Mouse (Mus musculus) MN1 (cell line): ENCODE measurements at regions not wholly inside any gene's neighbourhood (a gene's known extent, or its start where the extent isn't known, plus 50 kb on each side); places are given as distances from the start of the nearest gene placed in this dataset.
A peak's percentile ranks its signal among the peaks of the same experiment; 100 is the strongest.

Experiments
- DNase-seq: peaks from one replicate; pipeline ENCODE4 v3.0.0-alpha.2; 2016; ENCODE audit warnings: low spot score

DNA sequence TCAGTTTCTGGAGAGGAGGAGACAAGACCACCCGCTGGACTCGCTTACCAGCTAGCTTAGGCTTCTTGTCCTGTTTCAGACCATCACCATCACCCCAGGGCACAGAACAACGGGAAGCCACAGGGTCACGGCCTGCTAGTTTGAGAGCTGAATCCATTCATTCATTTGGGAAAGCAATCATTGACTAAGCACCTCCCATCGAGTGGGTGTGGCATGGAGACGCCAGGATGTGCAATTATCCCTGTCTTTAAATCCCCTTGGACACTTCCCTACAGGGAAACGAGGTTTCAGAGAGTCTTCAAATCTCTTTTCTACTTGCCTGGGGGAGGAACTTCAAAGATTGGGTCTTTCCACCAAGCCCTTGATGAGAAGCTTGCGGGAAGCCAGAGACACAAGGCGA is 108.7 kb downstream of the 2410131K14Rik start:
- no peak for DNase-seq

DNA sequence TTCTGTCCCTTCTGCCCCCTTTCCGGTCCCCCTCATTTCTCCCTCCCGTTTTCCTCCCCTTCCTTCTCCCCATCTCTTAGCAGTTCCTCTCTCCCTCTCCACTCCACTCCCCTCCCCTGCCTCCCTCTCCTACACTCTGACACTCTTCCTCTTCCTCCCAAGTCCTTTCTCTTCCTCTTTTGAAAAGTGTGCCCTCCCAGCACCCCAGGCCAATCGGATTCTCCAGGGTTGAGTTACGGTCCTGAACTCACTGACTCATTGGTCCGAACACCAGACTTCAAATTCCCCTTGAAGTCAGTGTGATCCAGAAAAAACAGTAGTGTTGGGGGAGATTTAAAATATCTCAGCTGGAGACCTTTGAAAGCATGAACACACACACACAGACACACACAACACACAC is 109.1 kb downstream of the 2410131K14Rik start:
- DNase-seq = no peak

DNA sequence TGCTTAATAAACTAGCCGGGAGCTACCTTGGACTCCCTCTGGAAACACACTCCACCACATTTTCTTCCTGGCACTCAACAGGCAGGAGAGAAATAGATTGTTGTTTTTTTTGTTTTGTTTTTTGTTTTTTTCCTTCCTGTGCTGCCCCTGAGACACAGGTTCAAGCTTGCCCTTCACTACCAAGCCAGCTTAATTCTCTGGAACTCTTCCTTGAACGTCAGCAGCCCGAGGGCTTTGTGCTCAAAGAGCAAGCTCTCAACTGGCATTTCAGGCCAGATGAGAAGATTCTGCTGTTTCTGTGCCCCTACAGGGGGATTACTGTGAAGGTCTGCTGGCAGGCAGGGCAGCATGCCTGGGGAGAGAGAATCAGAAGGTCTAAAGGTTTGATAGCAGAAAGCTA is 109.8 kb downstream of the 2410131K14Rik start:
- no peak for DNase-seq

DNA sequence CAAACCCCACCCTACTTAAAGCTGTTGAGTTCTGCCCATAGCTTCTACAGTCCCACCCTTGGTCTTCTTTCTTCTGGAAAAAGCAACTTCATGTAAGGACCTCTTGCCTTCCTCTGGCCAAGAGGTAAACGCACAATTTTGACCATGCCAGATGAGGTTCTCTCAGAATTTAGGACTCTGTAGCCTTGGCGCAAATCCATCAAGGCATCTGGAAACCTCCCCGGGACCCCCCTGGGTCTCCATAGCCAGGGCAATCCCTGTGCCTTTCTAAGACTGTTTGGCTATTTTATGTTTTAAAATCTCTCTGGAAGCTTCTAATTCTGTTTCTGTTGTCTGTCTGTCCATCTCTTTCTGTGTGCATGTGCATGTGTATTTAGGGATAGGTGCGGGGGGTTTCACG is 110.3 kb downstream of the 2410131K14Rik start:
- DNase-seq = no peak

DNA sequence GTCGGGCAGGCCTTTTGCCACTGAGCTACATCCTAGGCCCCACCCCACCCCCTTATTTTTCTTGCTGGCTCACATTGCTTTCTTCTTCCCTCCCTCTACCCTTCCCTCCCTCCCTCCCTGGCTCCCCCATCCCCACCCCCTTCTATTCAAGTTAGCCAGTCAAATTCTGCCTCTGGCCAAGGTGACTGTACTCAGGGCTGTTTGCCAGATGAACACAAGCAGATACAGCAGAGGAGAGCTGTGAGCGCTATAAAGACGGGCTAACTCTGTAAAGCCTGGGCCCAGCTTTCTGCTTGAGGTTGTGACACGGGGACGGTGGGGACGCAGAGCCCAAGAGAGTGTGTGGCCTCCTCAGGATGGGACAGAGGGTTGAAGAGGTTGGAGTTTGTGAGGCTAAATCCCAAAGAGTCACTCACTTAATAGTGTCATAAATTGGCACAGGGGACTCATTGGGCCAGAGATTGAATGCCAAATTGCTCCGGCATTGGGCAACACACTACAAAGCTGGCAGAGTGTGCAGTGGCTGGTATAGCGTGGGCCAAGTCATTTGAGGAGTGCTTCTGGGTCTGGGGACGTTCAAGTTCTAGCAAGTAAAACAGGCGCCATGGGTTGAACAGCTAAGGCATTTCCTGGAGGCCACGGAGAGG is 110.8 kb downstream of the 2410131K14Rik start:
- DNase-seq = no peak

DNA sequence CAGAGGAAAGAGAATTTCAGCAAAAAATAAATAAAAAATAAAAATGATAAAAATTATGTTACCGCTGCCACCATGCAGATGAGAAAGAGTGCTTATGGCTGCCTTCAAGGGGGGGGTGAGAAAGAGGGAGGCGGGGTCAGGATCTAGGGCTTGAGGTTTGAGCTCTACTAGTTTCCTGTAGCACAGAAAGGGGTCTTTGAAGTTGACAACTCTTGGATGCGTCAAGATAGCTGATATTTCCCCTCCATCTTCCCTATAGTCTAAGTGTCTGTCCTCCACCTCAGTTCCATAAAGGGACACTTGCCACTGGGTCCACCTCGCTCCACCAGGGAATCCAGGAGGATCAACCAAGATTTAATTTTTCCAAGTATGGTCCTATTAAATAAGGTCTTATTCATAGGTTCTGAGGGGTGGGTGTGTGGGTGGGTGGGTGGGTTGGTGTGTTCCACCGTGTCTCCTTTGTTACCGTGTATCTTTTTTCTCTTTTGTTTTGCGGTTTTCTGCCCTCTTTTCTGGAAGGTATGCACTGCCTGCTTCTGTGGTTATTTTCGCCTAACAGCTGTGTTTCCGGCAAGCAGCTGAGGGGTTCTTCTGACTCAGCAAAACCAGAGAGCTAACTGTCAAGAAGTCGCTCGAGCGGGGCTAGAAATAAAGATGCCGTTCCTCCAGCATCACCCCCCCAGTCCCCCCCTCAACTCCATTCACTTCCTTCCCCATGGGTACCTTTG is 114.8 kb downstream of the 2410131K14Rik start:
- no peak for DNase-seq

DNA sequence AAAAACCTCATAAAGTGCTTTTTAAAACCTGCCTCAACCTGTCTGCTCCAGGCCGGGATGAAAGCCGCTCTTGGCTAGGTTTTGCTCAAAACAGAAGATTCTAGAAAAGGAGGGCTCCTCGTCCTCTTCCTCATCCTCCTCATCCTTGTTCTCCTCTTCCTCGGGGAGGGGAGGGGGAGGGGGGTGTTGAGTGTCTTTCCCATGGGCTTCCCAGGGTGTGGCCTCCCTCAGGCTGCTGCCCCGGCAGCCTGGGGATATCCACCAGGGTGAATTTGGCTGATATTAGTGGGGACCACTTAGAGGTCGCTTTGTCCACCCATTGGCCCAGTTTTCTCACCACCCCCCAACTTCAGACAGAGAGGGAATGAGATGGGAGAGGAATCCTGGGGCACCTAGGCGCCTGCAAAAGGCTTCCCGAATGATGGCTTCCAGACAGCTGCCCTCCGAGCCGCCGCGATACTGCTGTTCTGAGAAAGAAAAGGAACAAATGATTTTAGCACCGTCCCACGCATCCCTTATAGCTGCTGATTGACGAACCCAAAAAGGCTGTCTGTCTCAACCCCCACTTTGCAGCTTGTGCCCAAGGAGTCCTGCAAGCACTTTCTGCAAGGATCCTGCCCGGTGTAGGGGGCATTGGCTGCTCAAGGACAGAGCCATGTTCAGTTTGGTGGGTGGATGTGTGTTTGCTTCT is 115.5 kb downstream of the 2410131K14Rik start:
- DNase-seq = no peak

DNA sequence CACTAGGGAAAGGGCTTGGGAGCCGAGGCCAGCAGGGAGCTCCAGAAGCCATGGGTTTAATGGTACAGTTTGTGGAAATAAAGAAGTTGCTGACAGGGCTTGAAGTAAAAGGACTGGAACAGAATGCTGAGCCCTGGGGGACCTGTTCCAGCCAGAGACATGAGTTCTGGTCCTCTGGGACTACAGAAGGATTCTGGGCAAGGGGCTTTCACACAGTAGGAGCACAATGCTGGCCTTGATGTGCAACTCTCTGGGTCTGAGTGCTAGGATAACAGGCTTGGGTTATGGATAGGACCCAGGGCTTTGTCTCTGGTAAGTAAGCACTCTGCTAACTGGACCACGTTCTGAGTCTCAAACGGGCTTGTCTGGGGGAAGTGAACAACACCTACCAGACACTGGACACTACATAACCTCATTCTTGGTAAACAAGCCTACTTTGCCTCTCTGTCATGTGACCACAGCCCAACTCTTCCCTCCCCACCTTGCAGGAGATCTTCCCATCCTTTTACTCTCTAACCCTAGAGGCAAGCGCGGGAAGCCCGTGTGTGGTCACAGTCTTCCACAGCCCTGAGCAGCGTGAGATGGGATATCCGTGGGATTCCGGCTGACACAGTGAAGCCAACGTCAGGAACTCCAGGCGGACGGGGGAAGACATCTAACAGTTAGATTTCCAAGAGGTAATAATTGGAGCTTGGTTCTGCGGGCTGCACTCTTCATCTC is 116.3 kb downstream of the 2410131K14Rik start:
- DNase-seq = no peak

DNA sequence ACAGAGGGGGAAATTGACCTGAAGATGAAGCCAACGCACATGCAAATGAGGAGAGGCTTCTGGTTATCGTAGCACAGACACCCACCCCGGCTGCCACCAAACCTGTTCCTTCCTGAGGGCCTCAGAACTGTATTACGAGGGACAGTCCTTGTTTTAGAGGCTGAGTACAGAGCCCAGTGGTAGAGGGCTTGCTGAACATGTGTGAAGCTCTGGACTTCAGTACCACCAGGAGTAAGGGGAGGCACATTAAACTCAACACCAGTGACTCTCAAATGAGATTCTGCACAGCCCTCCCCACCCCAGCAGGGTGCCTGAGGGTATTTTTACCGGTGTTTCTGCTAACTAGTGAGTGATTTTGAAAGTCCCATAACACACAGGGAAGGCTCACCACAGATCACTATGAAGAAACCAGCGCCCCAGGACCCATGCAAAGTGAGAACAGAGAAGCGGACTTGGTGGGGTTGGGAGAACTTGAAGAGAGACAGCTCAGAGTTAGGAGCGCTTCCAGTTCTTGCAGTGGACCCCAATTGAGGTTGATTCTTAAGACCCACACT is 116.9 kb downstream of the 2410131K14Rik start:
- no peak for DNase-seq

DNA sequence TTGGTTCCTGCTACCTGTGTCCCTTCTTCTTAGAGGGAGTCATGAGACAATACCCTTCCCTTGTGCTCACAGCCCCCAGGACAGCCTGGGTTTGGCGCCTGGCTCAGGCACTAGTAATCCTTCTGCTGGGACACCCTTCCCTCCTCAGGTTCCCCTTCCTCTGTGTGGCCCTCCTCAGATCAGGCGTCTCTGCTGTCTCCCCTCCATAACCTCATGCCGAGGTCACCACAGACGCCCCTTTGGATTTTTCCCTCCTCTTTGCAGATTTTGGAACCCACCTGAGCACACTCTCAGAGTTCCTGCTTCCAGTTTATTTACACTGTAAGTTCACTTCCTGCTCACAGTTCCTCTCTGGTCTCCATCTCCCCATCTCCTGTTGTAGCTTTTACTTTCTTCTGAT is 117.7 kb downstream of the 2410131K14Rik start:
- no peak for DNase-seq

DNA sequence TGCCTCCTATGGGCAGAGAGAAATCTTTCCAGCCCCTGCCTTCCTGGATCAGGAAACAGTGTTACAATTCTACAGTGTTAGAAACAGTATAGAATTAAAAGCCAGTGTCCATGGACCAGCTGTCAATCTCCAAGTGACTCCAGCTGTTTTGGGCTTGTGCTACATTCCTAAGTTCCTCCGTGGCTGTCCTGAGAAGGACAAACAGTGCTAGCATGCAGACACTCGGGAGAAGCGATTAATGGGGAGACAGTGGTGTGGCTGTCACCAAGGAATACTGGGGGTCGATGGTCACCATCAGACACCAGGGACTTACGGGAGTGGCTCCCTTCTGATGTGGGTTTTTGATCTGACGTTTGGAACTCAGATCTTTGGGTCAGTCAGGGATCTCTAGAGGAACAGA is 118.1 kb downstream of the 2410131K14Rik start:
- DNase-seq = no peak

DNA sequence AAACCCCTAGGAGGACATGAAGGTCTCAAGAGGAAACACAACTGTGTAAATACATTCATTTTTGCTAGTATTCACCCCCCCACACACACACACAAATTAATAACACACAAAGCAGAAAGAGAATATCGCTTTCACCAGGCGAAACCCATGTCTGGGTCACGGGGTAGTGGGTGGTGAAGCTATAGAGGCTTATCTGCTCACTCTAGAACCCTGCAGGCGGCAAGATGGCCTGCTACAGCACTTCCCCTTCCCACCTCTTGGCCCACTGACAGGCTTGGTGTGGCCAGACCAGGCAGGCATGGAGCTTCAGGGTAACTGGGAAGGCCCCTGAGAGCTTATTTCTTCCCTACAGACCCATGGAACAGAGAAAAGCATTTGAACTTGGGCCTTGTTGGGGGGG is 119.6 kb downstream of the 2410131K14Rik start:
- DNase-seq = no peak

DNA sequence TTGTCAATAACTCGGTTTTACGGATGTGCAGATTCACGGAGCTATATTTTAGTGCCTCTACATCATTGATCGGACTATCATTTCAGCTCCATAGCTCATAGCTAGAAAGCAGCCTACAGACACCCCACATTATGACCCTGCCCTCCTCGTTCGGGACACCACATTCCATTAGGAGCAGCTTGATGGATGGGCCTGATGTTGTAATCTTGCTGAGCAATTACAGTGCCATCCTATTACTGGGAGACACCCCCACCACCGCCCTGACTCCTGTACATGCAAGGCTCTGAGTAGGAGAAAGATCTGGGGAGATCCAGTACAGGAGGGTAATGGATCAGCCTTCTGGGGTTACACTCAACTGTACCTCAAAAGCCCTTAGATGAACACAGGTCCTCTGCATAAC is 120.2 kb downstream of the 2410131K14Rik start:
- DNase-seq = no peak

DNA sequence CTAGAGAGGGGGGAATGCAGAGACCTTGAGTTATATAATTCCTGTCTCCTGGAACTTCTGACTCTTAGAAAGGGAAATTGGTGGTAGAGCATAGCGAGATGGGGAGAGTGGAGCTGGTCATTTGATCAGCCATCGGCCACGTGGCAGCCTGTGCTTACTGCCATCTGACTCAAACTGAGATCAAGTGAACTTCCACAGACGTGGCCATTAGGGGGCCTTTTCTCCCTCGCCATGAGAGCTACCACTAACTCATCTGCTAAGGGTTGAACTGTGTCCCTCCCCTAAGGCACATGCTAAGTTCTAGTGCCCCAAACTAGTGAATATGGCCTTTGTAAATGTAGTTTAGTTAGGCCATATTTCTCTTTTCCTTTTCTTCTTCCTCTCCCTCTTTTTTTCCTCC is 120.6 kb downstream of the 2410131K14Rik start:
- DNase-seq = no peak

DNA sequence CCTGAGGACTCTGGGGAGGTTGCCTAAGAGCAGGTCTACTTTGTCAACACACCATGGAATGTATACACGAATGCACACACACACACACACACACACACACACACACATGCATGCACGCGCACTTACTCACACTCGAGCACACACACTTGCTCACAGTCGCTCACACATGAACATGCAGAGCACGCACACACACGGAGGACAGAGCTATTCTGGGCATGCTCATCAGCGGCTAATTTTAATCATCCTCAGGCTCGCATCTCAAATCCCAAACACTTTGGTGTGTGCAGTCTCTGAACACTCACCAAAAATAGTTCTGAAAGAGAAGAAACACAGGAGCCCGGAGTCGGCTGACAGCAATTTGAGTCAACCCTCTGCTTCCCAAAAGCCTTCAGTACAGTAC is 122.0 kb downstream of the 2410131K14Rik start:
- DNase-seq = no peak

DNA sequence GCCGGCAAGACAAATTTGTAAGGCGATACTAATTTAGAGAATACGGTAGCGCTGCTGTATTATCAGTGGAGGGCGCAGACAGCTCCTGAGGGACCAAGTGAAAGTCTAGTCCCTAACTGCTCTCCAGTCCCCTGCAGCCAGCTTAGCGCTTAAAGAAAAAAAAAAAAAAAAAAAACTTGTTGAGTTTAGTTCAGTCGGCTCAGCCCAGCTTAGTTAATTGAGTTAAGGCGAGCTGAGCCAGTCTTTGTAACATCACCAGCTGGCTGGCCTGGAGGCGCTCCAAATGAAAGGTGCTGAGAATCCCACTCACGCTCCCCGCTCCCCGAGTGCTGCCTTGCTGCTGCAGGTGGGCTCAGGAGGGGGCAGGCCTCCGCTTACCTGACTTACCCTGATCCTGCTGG is 128.6 kb downstream of the 2410131K14Rik start:
- DNase-seq = peak; percentile 46

DNA sequence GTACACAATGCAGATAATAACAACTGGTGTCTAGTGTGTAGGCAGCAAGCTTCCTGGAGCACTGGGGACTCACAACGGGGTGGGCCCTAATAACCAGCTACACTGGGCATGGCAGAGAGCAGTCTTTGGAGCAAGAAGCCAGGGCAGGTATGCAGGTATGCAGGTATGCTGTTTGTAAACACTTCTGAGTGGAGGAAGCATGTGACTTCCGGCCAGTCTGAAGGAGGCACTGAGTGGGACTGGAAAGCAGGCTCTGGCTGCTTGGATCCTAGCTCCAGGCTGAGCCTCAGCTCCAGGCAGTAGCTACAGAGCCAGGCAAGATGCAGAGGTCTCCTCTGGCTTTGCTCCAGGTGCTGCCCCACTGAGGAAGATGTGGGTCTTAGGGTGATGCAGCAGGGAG is 129.9 kb downstream of the 2410131K14Rik start:
- DNase-seq = no peak

DNA sequence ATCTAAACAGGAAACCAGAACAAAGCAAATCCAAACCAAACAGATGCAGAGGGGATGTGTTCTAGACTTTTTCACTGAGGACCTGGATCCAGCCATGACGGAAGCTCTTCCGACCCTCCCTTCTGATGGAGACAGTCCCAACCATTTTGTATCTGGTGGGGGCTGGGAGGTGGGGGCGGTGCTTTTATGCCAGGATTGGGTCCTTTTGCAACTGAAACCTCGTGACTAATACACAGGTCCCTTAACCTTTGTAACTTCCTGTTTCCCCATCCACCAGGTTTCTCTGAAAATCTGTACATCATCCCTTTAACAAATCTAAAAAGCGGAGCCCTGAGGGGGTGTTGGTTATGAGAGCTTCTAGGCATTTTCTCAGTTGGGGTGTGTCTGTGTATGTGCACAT is 130.9 kb downstream of the 2410131K14Rik start:
- no peak for DNase-seq

DNA sequence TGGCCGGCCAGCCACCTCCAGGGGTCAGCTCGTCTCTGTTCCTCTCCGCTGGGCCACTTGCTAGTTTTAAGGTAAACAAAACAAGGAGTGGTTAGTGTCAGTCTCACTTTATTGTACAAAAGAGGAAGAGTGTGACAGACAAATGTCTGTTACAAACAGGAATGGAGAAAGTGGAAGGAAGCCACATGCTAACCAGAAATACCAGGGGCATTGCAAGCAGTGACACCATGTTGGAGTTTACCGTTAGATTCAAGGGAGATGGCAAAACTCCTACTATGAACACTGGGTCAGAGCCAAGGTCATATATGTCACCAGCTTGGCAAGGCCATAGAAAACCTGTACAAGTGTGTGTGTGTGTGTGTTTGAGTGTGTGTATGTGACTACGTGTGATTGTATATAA is 131.5 kb downstream of the 2410131K14Rik start:
- DNase-seq = no peak

DNA sequence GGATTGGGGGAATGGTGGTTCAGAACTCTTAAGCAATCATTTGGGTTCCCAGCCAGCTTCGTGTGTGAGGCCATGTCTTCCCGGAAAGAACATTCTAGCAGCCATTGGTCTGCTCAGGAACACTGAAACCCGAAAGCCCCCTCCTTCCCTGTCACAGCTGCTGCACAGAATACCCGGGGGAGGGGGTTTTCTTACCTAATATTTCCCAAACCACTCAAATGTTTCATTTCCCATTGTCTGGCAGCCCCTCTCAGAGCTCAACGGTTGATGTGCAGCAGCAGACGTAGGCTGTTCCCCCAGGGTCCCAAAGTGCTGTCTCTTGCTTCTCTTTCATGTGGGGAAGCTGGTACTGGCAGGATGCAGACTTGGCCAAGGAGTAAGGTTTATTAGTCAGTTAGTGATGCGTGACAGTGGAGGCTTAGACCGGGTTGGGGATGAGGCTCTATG is 132.4 kb downstream of the 2410131K14Rik start:
- DNase-seq = no peak

DNA sequence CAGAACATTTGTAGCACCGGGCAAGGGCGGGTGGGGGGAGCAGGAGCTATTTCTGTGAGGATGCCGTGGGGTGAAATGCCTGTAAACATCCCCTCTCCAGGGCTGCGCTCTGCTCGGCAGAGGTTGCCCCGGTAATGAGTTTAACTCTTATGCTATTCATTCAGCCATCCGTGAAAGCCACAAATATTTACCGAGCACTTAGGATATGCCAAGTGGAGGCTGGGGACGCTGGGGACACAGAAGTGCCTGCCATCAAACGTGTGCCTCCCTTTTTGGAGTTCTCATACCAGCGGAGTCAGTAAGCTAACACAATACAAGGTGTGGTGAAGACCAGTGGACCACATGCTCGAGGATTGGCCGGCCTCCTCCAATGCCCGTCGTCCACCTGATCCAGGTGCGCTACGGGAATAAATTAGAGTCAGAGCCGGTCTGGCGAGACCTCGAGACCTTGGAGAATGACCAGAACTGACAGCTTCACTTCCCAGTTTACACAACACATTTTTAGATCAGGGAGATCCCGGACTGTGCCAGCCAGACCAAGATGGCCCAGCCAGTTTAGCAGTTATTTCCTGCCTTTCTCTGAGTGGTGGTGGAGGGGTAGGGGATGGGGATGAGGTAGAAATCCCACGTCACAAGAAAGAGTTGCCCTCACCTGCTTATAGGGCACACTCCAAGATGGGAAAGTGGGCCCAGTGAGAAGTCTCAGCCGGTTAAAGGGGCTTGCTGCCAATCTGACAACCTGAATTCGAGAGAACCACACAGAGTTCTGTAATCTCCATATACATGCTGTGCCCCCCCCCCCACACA is 134.4 kb downstream of the 2410131K14Rik start:
- DNase-seq = no peak

DNA sequence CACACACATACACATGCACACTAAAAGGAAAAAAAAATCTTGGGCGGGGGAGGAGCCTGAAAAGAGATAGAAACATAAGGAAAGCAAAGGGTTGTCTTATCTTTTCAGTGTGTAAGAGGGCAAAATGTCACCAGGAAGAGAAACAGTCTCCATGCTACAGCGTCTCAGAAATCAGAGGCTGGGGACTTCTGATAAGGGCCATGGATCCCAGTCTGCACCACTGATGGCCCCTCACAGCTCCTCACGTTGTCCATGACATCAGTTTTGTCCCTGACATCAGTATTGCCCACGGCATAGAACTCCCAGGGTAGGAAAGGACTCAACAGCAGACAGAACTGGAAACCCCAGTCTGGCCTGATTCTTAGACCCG is 135.0 kb downstream of the 2410131K14Rik start:
- no peak for DNase-seq
